Mouse (Mus musculus) gastrocnemius, adult 2 months (tissue): Measurements from ENCODE around the gene Tor1b. TPM values are rescaled to one million over a fixed set of nuclear protein-coding genes. Genes with fewer than 3 reads are reported as not detected.
"Not testable (repeated sequence)": the region's sequence is repeated elsewhere in the genome, so short reads cannot be mapped to it uniquely, and the experiment has no call there.

Experiments used
- DNase-seq: peaks from one replicate; pipeline ENCODE4 v3.0.0; 2022
- H3K27ac ChIP-seq: fragments of 200-600 bp; 2 replicates; pipeline ENCODE4 v1.8.1; 2022; ENCODE audit warnings: mild to moderate bottlenecking
- H3K4me3 ChIP-seq: fragments of 200-600 bp; 2 replicates; pipeline ENCODE4 v1.8.1; 2022; ENCODE audit warnings: mild to moderate bottlenecking, moderate library complexity
- CTCF ChIP-seq: fragments of 200-600 bp; IDR thresholded peaks from 2 replicates; pipeline ENCODE4 v1.8.1; 2022; ENCODE audit warnings: antibody characterized with exemption, mild to moderate bottlenecking, moderate library complexity
- intact Hi-C: fragments of 180-260 bp; cut with DNase I; formaldehyde crosslinking; loops from one replicate; pipeline ENCODE4 v1.15.1; 2025
- total RNA-seq, 2 experiments: library from RNA; stranded (reverse); gene quantifications; 2 replicates each; pipeline ENCODE4 v1.2.3; 2021

Tor1b gene
- total RNA-seq, 2 experiments from 2014 or later, result 23.4 to 24.0 TPM

- H3K4me3 ChIP-seq, result no peak overlapping the region
- no peak for DNase-seq
- intact Hi-C loops, result no loop called here
- no peak for TF ChIP-seq CTCF
- no peak overlapping the region for H3K27ac ChIP-seq
Measured at GRCm38 (mm10) chr2:30936808-30937207, 16.0 kb upstream of the Tor1b start.

GRCm38 (mm10) chr2:30937731-30938130 lies 15.0 kb upstream of the Tor1b start:
- intact Hi-C loops, result no loop called here
- no peak overlapping the region for H3K4me3 ChIP-seq
- no peak overlapping the region for H3K27ac ChIP-seq
- no peak for TF ChIP-seq CTCF
- no peak for DNase-seq

GRCm38 (mm10) chr2:30938574-30938991 lies 14.2 kb upstream of the Tor1b start:
- Histone ChIP-seq H3K4me3 (no peak overlapping the region), H3K27ac (no peak overlapping the region)
- no peak for TF ChIP-seq CTCF
- intact Hi-C loops, result no loop called here
- no peak for DNase-seq

- Histone ChIP-seq H3K27ac (no peak overlapping the region), H3K4me3 (no peak overlapping the region)
- intact Hi-C loops, result no loop called here
- no peak for TF ChIP-seq CTCF
- no peak for DNase-seq
Measured at GRCm38 (mm10) chr2:30941586-30941985, 11.2 kb upstream of the Tor1b start.

- H3K4me3 ChIP-seq, result peak overlapping the region; percentile 77
- DNase-seq, H3K27ac ChIP-seq, intact Hi-C loops: not testable (repeated sequence)
- peak; percentile 27; the same call in 1 of the 2 replicates for TF ChIP-seq CTCF
Measured at GRCm38 (mm10) chr2:30942116-30942515, 10.6 kb upstream of the Tor1b start.

GRCm38 (mm10) chr2:30942603-30943011 lies 10.2 kb upstream of the Tor1b start:
- intact Hi-C loops, result no loop called here
- TF ChIP-seq CTCF, result peak; percentile 90
- peak overlapping the region; percentile 66 for H3K27ac ChIP-seq
- DNase-seq, result peak; percentile 62
- H3K4me3 ChIP-seq, result peak overlapping the region; percentile 77

GRCm38 (mm10) chr2:30952457-30952823 lies 319 bp upstream of the Tor1b start:
- Histone ChIP-seq H3K27ac (peak overlapping the region; percentile 97), H3K4me3 (peak overlapping the region; percentile 72)
- no peak for DNase-seq
- TF ChIP-seq CTCF, result no peak
- intact Hi-C loops, result no loop called here

- peak overlapping the region; percentile 28 for H3K4me3 ChIP-seq
- intact Hi-C loops, result no loop called here
Measured at GRCm38 (mm10) chr2:30954797-30955196, 2.0 kb downstream of the Tor1b start.

GRCm38 (mm10) chr2:30957511-30957910 lies 4.8 kb downstream of the Tor1b start:
- intact Hi-C loops, result no loop called here
- no peak for TF ChIP-seq CTCF
- H3K4me3 ChIP-seq, result no peak overlapping the region
- DNase-seq, result no peak
- H3K27ac ChIP-seq, result no peak overlapping the region

More at GRCm38 (mm10) chr2:30954797-30955196, 2.0 kb downstream of the Tor1b start:
- no peak for TF ChIP-seq CTCF
- DNase-seq, result no peak
- no peak overlapping the region for H3K27ac ChIP-seq

- DNase-seq, result no peak
- TF ChIP-seq CTCF, result no peak
- H3K27ac ChIP-seq, result no peak overlapping the region
- intact Hi-C loops, result no loop called here
- H3K4me3 ChIP-seq, result no peak overlapping the region
Measured at GRCm38 (mm10) chr2:30958726-30959125, 6.0 kb downstream of the Tor1b start.

GRCm38 (mm10) chr2:30959856-30960255 lies 7.1 kb downstream of the Tor1b start:
- no peak for DNase-seq
- H3K4me3 ChIP-seq, result no peak overlapping the region
- TF ChIP-seq CTCF, result no peak
- intact Hi-C loops, result no loop called here
- no peak overlapping the region for H3K27ac ChIP-seq

- TF ChIP-seq CTCF, result no peak
- no peak for DNase-seq
- intact Hi-C loops, result no loop called here
Measured at GRCm38 (mm10) chr2:30962570-30963254, 10.0 kb downstream of the Tor1b start.

GRCm38 (mm10) chr2:30965627-30966026 lies 12.9 kb downstream of the Tor1b start:
- no peak overlapping the region for H3K4me3 ChIP-seq
- no peak for TF ChIP-seq CTCF
- H3K27ac ChIP-seq, result no peak overlapping the region
- intact Hi-C loops, result no loop called here
- DNase-seq, result no peak

More at GRCm38 (mm10) chr2:30962570-30963254, 10.0 kb downstream of the Tor1b start:
- H3K27ac ChIP-seq, result no peak overlapping the region
- H3K4me3 ChIP-seq, result no peak overlapping the region

- H3K4me3 ChIP-seq, result peak overlapping the region; percentile 100
- peak overlapping the region; percentile 88 for H3K27ac ChIP-seq
- DNase-seq, result no peak
- intact Hi-C loops, result no loop called here
- no peak for TF ChIP-seq CTCF
Measured at GRCm38 (mm10) chr2:30966826-30967225, 14.1 kb downstream of the Tor1b start.
